Mouse (Mus musculus) myocyte (in vitro differentiated cells): ENCODE data around the gene Cenpi.

Experiments used
- MYOG ChIP-seq, 3 experiments: IDR thresholded peaks; one replicate each; pipeline ENCODE4 v1.6.1; 2011; ENCODE audit warnings: control low read depth in 2 of 3, low read depth in 2 of 3, mild to moderate bottlenecking in 2 of 3; ENCODE audit not compliant: insufficient read length in 2 of 3, control insufficient read depth in 1 of 3, insufficient read depth in 1 of 3
- USF1 ChIP-seq: IDR thresholded peaks from one replicate; pipeline ENCODE4 v1.6.1; 2011; ENCODE audit warnings: low read depth, mild to moderate bottlenecking, control low read depth, moderate library complexity

GRCm38 (mm10) chrX:134276275-134277160 lies 31.4 kb upstream of the Cenpi start, which contains the start of gene Trmt2b:
- TF ChIP-seq MYOG (IDR thresholded peaks at IDR 0.05; ENCODE audit: control insufficient read depth in 1 of 3, insufficient read depth in 1 of 3, insufficient read length in 2 of 3, low read depth in 2 of 3): no peak
- no peak for TF ChIP-seq USF1
